Comparison of ENCODE assay signal across 17 mouse cellular contexts in genomic region chr7:45414740-45415224, GRCm38 (mm10). TPM values are rescaled to one million over a fixed set of nuclear protein-coding genes. Genes with fewer than 3 reads are reported as not detected.
DNase-seq lines count a peak whose midpoint lies in the region; ATAC-seq and TF ChIP-seq lines count a peak whose summit lies in the region.
"Had no signal": no experiment of that assay in that cellular context is flagged by ENCODE, and none has a peak within 500 bp of the region (broad histone marks: within the 10 kb centered on the region; RNA-seq: fewer than 3 reads in every experiment).

No protein-coding gene starts in this region.

- H3K4me1 ChIP-seq in heart, embryonic 10.5 days, result peaks cover 45% of the 10 kb centered on the region
- H3K4me1 ChIP-seq in liver, embryonic 11.5 days (replicated peaks; ENCODE audit: control insufficient read depth, insufficient read depth, low read length), result peaks cover 11% of the 10 kb centered on the region
- peaks cover 16% of the 10 kb centered on the region for H3K4me1 ChIP-seq in liver, postnatal 0 days (ENCODE audit: insufficient read depth)
- H3K4me1 ChIP-seq in E14TG2a.4 (replicated peaks; ENCODE audit: low read depth, low read length), result peaks cover 69% of the 10 kb centered on the region
- H3K4me1 ChIP-seq in intestine, embryonic 15.5 days (replicated peaks), result peaks cover 30% of the 10 kb centered on the region

- H3K4me3 ChIP-seq in heart, embryonic 10.5 days, result peak overlapping the region; percentile 68; the same call in 1 of the 2 replicates
- no peak overlapping the region for H3K4me3 ChIP-seq in liver, embryonic 11.5 days (ENCODE audit: low read depth, low read length)
- no peak overlapping the region for H3K4me3 ChIP-seq in liver, postnatal 0 days (ENCODE audit: low read depth, low read length)
- peak overlapping the region; percentile 81 for H3K4me3 ChIP-seq in E14TG2a.4 (replicated peaks; ENCODE audit: low read length)
- no peak overlapping the region for H3K4me3 ChIP-seq in intestine, embryonic 15.5 days (replicated peaks)

- H3K9me3 ChIP-seq in heart, embryonic 10.5 days, result no peaks in the 10 kb centered on the region
- no peaks in the 10 kb centered on the region for H3K9me3 ChIP-seq in liver, embryonic 11.5 days (ENCODE audit: control insufficient read depth, low read length)
- H3K9me3 ChIP-seq in liver, postnatal 0 days (ENCODE audit: low read length), result no peaks in the 10 kb centered on the region
- H3K9me3 ChIP-seq in E14TG2a.4 (ENCODE audit: low read length), result no peaks in the 10 kb centered on the region
- no peaks in the 10 kb centered on the region for H3K9me3 ChIP-seq in intestine, embryonic 15.5 days
- H3K9me3 ChIP-seq: midbrain, embryonic 12.5 days had no signal

- no peaks in the 10 kb centered on the region for H3K36me3 ChIP-seq in heart, embryonic 10.5 days
- H3K36me3 ChIP-seq in liver, embryonic 11.5 days (ENCODE audit: control insufficient read depth, insufficient read depth, low read length), result no peaks in the 10 kb centered on the region
- H3K36me3 ChIP-seq in liver, postnatal 0 days (replicated peaks; ENCODE audit: insufficient read depth, low read length), result no peaks in the 10 kb centered on the region
- H3K36me3 ChIP-seq in E14TG2a.4 (ENCODE audit: insufficient read depth, low read length), result no peaks in the 10 kb centered on the region
- H3K36me3 ChIP-seq in intestine, embryonic 15.5 days, result no peaks in the 10 kb centered on the region
- H3K36me3 ChIP-seq: midbrain, embryonic 12.5 days had no signal

- no peak for DNase-seq in heart, embryonic 10.5 days (ENCODE audit: low spot score)
- DNase-seq in heart, adult 8-10 months (ENCODE audit: low spot score), result no peak
- DNase-seq in liver, embryonic 11.5 days (ENCODE audit: low spot score), result no peak
- DNase-seq in liver, postnatal 0 days, result no peak
- DNase-seq in urinary bladder, adult 2 months (ENCODE audit: low spot score), result no peak
- no peak for DNase-seq in retina, embryonic 14.5 days (ENCODE audit: low spot score)
- DNase-seq: cerebellum, adult 11-12 months; cerebellum, postnatal 36 days; layer of hippocampus, postnatal 36 days; left cerebral cortex, postnatal 4 days; thymus, adult 2 months had no signal

- no peak overlapping the region for H3K9ac ChIP-seq in liver, embryonic 11.5 days (ENCODE audit: low read depth, low read length)
- H3K9ac ChIP-seq in liver, postnatal 0 days (replicated peaks), result no peak overlapping the region
- H3K9ac ChIP-seq in intestine, embryonic 15.5 days, result no peak overlapping the region
- H3K9ac ChIP-seq: midbrain, embryonic 12.5 days had no signal

- TF ChIP-seq EP300 in liver, postnatal 0 days (IDR thresholded peaks at IDR 0.05; ENCODE audit: low read depth), result no peak

- H3K27ac ChIP-seq in heart, embryonic 10.5 days, result no peak overlapping the region
- no peak overlapping the region for H3K27ac ChIP-seq in liver, embryonic 11.5 days (ENCODE audit: low read depth, low read length)
- H3K27ac ChIP-seq in liver, postnatal 0 days (ENCODE audit: low read depth), result no peak overlapping the region
- no peak overlapping the region for H3K27ac ChIP-seq in intestine, embryonic 15.5 days
- H3K27ac ChIP-seq: midbrain, embryonic 12.5 days had no signal

- peak overlapping the region; percentile 91; the same call in 1 of the 2 replicates for H3K4me2 ChIP-seq in liver, embryonic 11.5 days
- no peak overlapping the region for H3K4me2 ChIP-seq in liver, postnatal 0 days (ENCODE audit: low read depth, low read length)
- H3K4me2 ChIP-seq in intestine, embryonic 15.5 days (replicated peaks), result peak overlapping the region; percentile 97; the same call in 1 of the 2 replicates

- TF ChIP-seq CTCF in liver, postnatal 0 days (IDR thresholded peaks at IDR 0.05; ENCODE audit: low read depth), result no peak
- TF ChIP-seq CTCF in E14TG2a.4 (conservative IDR thresholded peaks at IDR 0.05; ENCODE audit: low read length), result no peak

- 39% methylated on average over 12 of the region's 12 CpGs for WGBS in heart, embryonic 10.5 days
- WGBS in liver, embryonic 11.5 days, result 32% methylated on average over 12 of the region's 12 CpGs
- 33% methylated on average over 12 of the region's 12 CpGs for WGBS in liver, postnatal 0 days (ENCODE audit: insufficient replicate concordance)
- 46% methylated on average over 12 of the region's 12 CpGs for WGBS in intestine, embryonic 15.5 days

- no peak for ATAC-seq in liver, embryonic 11.5 days (replicated peaks; ENCODE audit: low FRiP score)
- ATAC-seq in liver, postnatal 0 days, result no peak
- no peak; the same call in 1 of the 2 replicates for ATAC-seq in intestine, embryonic 15.5 days

- H3K27me3 ChIP-seq in heart, embryonic 10.5 days (ENCODE audit: insufficient read depth, poor library complexity, severe bottlenecking), result peaks cover 97% of the 10 kb centered on the region
- peaks cover 94% of the 10 kb centered on the region for H3K27me3 ChIP-seq in liver, embryonic 11.5 days (replicated peaks; ENCODE audit: control insufficient read depth, insufficient read depth, low read length)
- H3K27me3 ChIP-seq in liver, postnatal 0 days (ENCODE audit: insufficient read depth, low read length), result peaks cover 90% of the 10 kb centered on the region
- H3K27me3 ChIP-seq in E14TG2a.4 (ENCODE audit: insufficient read depth, low read length), result peaks cover 73% of the 10 kb centered on the region
- peaks cover 62% of the 10 kb centered on the region for H3K27me3 ChIP-seq in intestine, embryonic 15.5 days (replicated peaks)

RNA-seq across cellular contexts. Expression of gene Ntf5, which starts 1.3 kb away (rescaled TPM):
- 1.5 and 2.6 TPM in 2 replicates for polyA plus RNA-seq in heart, embryonic 10.5 days (2016; fragmentation: Nextera tagmentation; extraction: Ambion mirVana)
- under 1 TPM; 0.30 to 0.50 (median 0.36) TPM for total RNA-seq in heart, adult 8-10 months (2022)
- polyA plus RNA-seq in liver, embryonic 11.5 days (2014; fragmentation: Nextera tagmentation; extraction: Ambion mirVana), result 2.0 and 2.5 TPM in 2 replicates
- 0.05 and 0.15 TPM in 2 replicates for polyA plus RNA-seq in liver, postnatal 0 days (2015; fragmentation: Nextera tagmentation; extraction: Ambion mirVana)
- 1.7 and 2.1 TPM in 2 replicates for polyA plus RNA-seq in intestine, embryonic 15.5 days (2015; fragmentation: Nextera tagmentation; extraction: Ambion mirVana)
- polyA plus RNA-seq in urinary bladder, adult 2 months (2012; rRNA removed), result 2.9 and 4.2 TPM in 2 replicates
- polyA plus RNA-seq: forebrain, embryonic 14.5 days had no signal

RNA-seq across cellular contexts. Expression of gene Lhb, which starts 5.8 kb away (rescaled TPM):
- polyA plus RNA-seq in heart, embryonic 10.5 days (2016; fragmentation: Nextera tagmentation; extraction: Ambion mirVana), result not detected in 2 replicates
- total RNA-seq in heart, adult 8-10 months (2022), result not detected
- 0.26 TPM in 1 of 2 replicates, not detected in the other for polyA plus RNA-seq in liver, embryonic 11.5 days (2014; fragmentation: Nextera tagmentation; extraction: Ambion mirVana)
- not detected in 2 replicates for polyA plus RNA-seq in liver, postnatal 0 days (2015; fragmentation: Nextera tagmentation; extraction: Ambion mirVana)
- 0.27 and 0.52 TPM in 2 replicates for polyA plus RNA-seq in intestine, embryonic 15.5 days (2015; fragmentation: Nextera tagmentation; extraction: Ambion mirVana)
- 0.14 TPM in 1 of 2 replicates, not detected in the other for polyA plus RNA-seq in urinary bladder, adult 2 months (2012; rRNA removed)
- total RNA-seq: layer of hippocampus, postnatal 36 days; left cerebral cortex, postnatal 4 days had no signal
- polyA plus RNA-seq: embryonic facial prominence, embryonic 11.5 days; hindbrain, embryonic 11.5 days; midbrain, embryonic 12.5 days had no signal

RNA-seq across cellular contexts. Expression of gene Kcna7, which starts 9.3 kb away (rescaled TPM):
- polyA plus RNA-seq in heart, embryonic 10.5 days (2016; fragmentation: Nextera tagmentation; extraction: Ambion mirVana), result 0.28 and 0.45 TPM in 2 replicates
- 1 to 10 TPM; 5.5 to 8.0 (median 6.9) TPM for total RNA-seq in heart, adult 8-10 months (2022)
- polyA plus RNA-seq in liver, embryonic 11.5 days (2014; fragmentation: Nextera tagmentation; extraction: Ambion mirVana), result 0.18 TPM in 1 of 2 replicates, not detected in the other
- polyA plus RNA-seq in liver, postnatal 0 days (2015; fragmentation: Nextera tagmentation; extraction: Ambion mirVana), result 0.05 TPM in 1 of 2 replicates, not detected in the other
- 0.13 and 0.19 TPM in 2 replicates for polyA plus RNA-seq in intestine, embryonic 15.5 days (2015; fragmentation: Nextera tagmentation; extraction: Ambion mirVana)
- polyA plus RNA-seq in urinary bladder, adult 2 months (2012; rRNA removed), result 0.03 and 0.07 TPM in 2 replicates
- total RNA-seq: layer of hippocampus, postnatal 36 days had no signal
- polyA plus RNA-seq: embryonic facial prominence, embryonic 11.5 days; forebrain, embryonic 14.5 days; hindbrain, embryonic 11.5 days; midbrain, embryonic 12.5 days had no signal

RNA-seq across cellular contexts. Expression of gene Snrnp70, which starts 19.2 kb away (rescaled TPM):
- polyA plus RNA-seq in heart, embryonic 10.5 days (2016; fragmentation: Nextera tagmentation; extraction: Ambion mirVana), result 173 and 241 TPM in 2 replicates
- total RNA-seq in heart, adult 8-10 months (2022), result 100 to 1,000 TPM in 1 of 4 experiments, 10 to 100 TPM in 3; 68.3 to 107 (median 86.7) TPM
- polyA plus RNA-seq in liver, embryonic 11.5 days (2014; fragmentation: Nextera tagmentation; extraction: Ambion mirVana), result 51.6 and 64.4 TPM in 2 replicates
- polyA plus RNA-seq in liver, postnatal 0 days (2015; fragmentation: Nextera tagmentation; extraction: Ambion mirVana), result 53.7 and 57.2 TPM in 2 replicates
- 195 and 200 TPM in 2 replicates for polyA plus RNA-seq in intestine, embryonic 15.5 days (2015; fragmentation: Nextera tagmentation; extraction: Ambion mirVana)
- polyA plus RNA-seq in urinary bladder, adult 2 months (2012; rRNA removed), result 364 and 412 TPM in 2 replicates

RNA-seq across cellular contexts. Expression of gene Gys1, which starts 19.9 kb away (rescaled TPM):
- 79.9 and 124 TPM in 2 replicates for polyA plus RNA-seq in heart, embryonic 10.5 days (2016; fragmentation: Nextera tagmentation; extraction: Ambion mirVana)
- 100 to 1,000 TPM; 106 to 122 (median 112) TPM for total RNA-seq in heart, adult 8-10 months (2022)
- 21.4 and 23.7 TPM in 2 replicates for polyA plus RNA-seq in liver, embryonic 11.5 days (2014; fragmentation: Nextera tagmentation; extraction: Ambion mirVana)
- 3.3 TPM in 2 replicates for polyA plus RNA-seq in liver, postnatal 0 days (2015; fragmentation: Nextera tagmentation; extraction: Ambion mirVana)
- 39.6 and 42.4 TPM in 2 replicates for polyA plus RNA-seq in intestine, embryonic 15.5 days (2015; fragmentation: Nextera tagmentation; extraction: Ambion mirVana)
- 39.3 TPM in 2 replicates for polyA plus RNA-seq in urinary bladder, adult 2 months (2012; rRNA removed)

Comparison
In these comparisons a context has a peak if more than half of its experiments do, and no peak if none do; other contexts are left out.
1. H3K4me3 ChIP-seq: peak in heart, embryonic 10.5 days (single experiment) and E14TG2a.4 (single experiment); none in liver, embryonic 11.5 days (single experiment), liver, postnatal 0 days (single experiment) and intestine, embryonic 15.5 days (single experiment).